Mouse (Mus musculus): Measurements from ENCODE around the gene Zxdc. TPM values are rescaled to one million over a fixed set of nuclear protein-coding genes. Genes with fewer than 3 reads are reported as not detected.

The Zxdc gene
- 6.5 and 6.9 TPM in 2 replicates for polyA plus RNA-seq (2015; fragmentation: Nextera tagmentation; extraction: Ambion mirVana)

GRCm38 (mm10) chr6:90368976-90369724, at the start of gene Zxdc:
Zxdc (plus strand) TSS chr6:90369492.
- DNase-seq (ENCODE audit: low spot score) (peak; percentile 97), ATAC-seq (peak; percentile 98)
- H3K4me1 ChIP-seq (ENCODE audit: insufficient read depth, low read depth, low read length) = peaks cover 19% of the 10 kb centered on the region
- peak within 1 kb of the TSS; percentile 70 for H3K9ac ChIP-seq (replicated peaks; ENCODE audit: low read depth)
- peak within 1 kb of the TSS; percentile 98 for H3K4me2 ChIP-seq (replicated peaks; ENCODE audit: low read depth, low read length)
- H3K4me3 ChIP-seq (ENCODE audit: low read depth, low read length) = peak within 1 kb of the TSS; percentile 91
- WGBS = 7% methylated on average over 41 of the region's 41 CpGs
- H3K9me3 ChIP-seq (ENCODE audit: low read length) = no peaks in the 10 kb centered on the region
- no peak for TF ChIP-seq EP300 (IDR thresholded peaks at IDR 0.05)
- peak; percentile 17; the same call in 1 of the 2 replicates for TF ChIP-seq CTCF (IDR thresholded peaks at IDR 0.05)
- H3K27me3 ChIP-seq (replicated peaks; ENCODE audit: insufficient read depth, low read length) = no peaks in the 10 kb centered on the region
- peak within 1 kb of the TSS; percentile 85 for H3K27ac ChIP-seq (ENCODE audit: low read length)
- peaks cover 6% of the 10 kb centered on the region; the same call in 1 of the 2 replicates for H3K36me3 ChIP-seq (ENCODE audit: insufficient read depth, low read length)

GRCm38 (mm10) chr6:90320429-90320828, 48.9 kb upstream of the Zxdc start:
- no peaks in the 10 kb centered on the region for H3K27me3 ChIP-seq (replicated peaks; ENCODE audit: insufficient read depth, low read length)
- 79% methylated on average over 5 of the region's 5 CpGs for WGBS
- no peak for DNase-seq (ENCODE audit: low spot score)
- no peak overlapping the region for H3K9ac ChIP-seq (replicated peaks; ENCODE audit: low read depth)
- H3K4me1 ChIP-seq (ENCODE audit: insufficient read depth, low read depth, low read length) = no peaks in the 10 kb centered on the region
- no peaks in the 10 kb centered on the region for H3K36me3 ChIP-seq (ENCODE audit: insufficient read depth, low read length)
- no peak overlapping the region for H3K27ac ChIP-seq (ENCODE audit: low read length)
- no peak overlapping the region for H3K4me2 ChIP-seq (replicated peaks; ENCODE audit: low read depth, low read length)
- ATAC-seq = no peak
- H3K9me3 ChIP-seq (ENCODE audit: low read length) = no peaks in the 10 kb centered on the region
- TF ChIP-seq EP300 (IDR thresholded peaks at IDR 0.05) = no peak
- no peak for TF ChIP-seq CTCF (IDR thresholded peaks at IDR 0.05)
- no peak overlapping the region for H3K4me3 ChIP-seq (ENCODE audit: low read depth, low read length)

- DNase-seq (ENCODE audit: low spot score) (no peak), ATAC-seq (no peak)
- no peaks in the 10 kb centered on the region for H3K4me1 ChIP-seq (ENCODE audit: insufficient read depth, low read depth, low read length)
- WGBS = 35% methylated on average over 4 of the region's 4 CpGs
- H3K9me3 ChIP-seq (ENCODE audit: low read length) = no peaks in the 10 kb centered on the region
- H3K9ac ChIP-seq (replicated peaks; ENCODE audit: low read depth) = no peak overlapping the region
- no peaks in the 10 kb centered on the region for H3K36me3 ChIP-seq (ENCODE audit: insufficient read depth, low read length)
- no peak overlapping the region for H3K4me3 ChIP-seq (ENCODE audit: low read depth, low read length)
- no peak overlapping the region for H3K27ac ChIP-seq (ENCODE audit: low read length)
- TF ChIP-seq EP300 (IDR thresholded peaks at IDR 0.05) (no peak), CTCF (IDR thresholded peaks at IDR 0.05) (no peak)
- no peaks in the 10 kb centered on the region for H3K27me3 ChIP-seq (replicated peaks; ENCODE audit: insufficient read depth, low read length)
- H3K4me2 ChIP-seq (replicated peaks; ENCODE audit: low read depth, low read length) = no peak overlapping the region
These were observed 47.5 kb upstream of the Zxdc start for GRCm38 (mm10) chr6:90321811-90322210.

GRCm38 (mm10) chr6:90324026-90324425, 45.3 kb upstream of the Zxdc start:
- TF ChIP-seq EP300 (IDR thresholded peaks at IDR 0.05) = no peak
- no peak for TF ChIP-seq CTCF (IDR thresholded peaks at IDR 0.05)
- H3K36me3 ChIP-seq (ENCODE audit: insufficient read depth, low read length) = no peaks in the 10 kb centered on the region
- no peak overlapping the region for H3K4me3 ChIP-seq (ENCODE audit: low read depth, low read length)
- no peak for ATAC-seq
- H3K9me3 ChIP-seq (ENCODE audit: low read length) = no peaks in the 10 kb centered on the region
- H3K27me3 ChIP-seq (replicated peaks; ENCODE audit: insufficient read depth, low read length) = no peaks in the 10 kb centered on the region
- DNase-seq (ENCODE audit: low spot score) = no peak
- WGBS = 60% methylated on average over 3 of the region's 3 CpGs
- H3K27ac ChIP-seq (ENCODE audit: low read length) = no peak overlapping the region
- H3K4me2 ChIP-seq (replicated peaks; ENCODE audit: low read depth, low read length) = no peak overlapping the region
- H3K9ac ChIP-seq (replicated peaks; ENCODE audit: low read depth) = no peak overlapping the region
- no peaks in the 10 kb centered on the region for H3K4me1 ChIP-seq (ENCODE audit: insufficient read depth, low read depth, low read length)

GRCm38 (mm10) chr6:90324463-90324862, 44.8 kb upstream of the Zxdc start:
- Histone ChIP-seq H3K27me3 (replicated peaks; ENCODE audit: insufficient read depth, low read length) (no peaks in the 10 kb centered on the region), H3K36me3 (ENCODE audit: insufficient read depth, low read length) (no peaks in the 10 kb centered on the region), H3K4me2 (replicated peaks; ENCODE audit: low read depth, low read length) (no peak overlapping the region), H3K9ac (replicated peaks; ENCODE audit: low read depth) (no peak overlapping the region), H3K9me3 (ENCODE audit: low read length) (no peaks in the 10 kb centered on the region), H3K27ac (ENCODE audit: low read length) (no peak overlapping the region), H3K4me1 (ENCODE audit: insufficient read depth, low read depth, low read length) (no peaks in the 10 kb centered on the region), H3K4me3 (ENCODE audit: low read depth, low read length) (no peak overlapping the region)
- DNase-seq (ENCODE audit: low spot score) (no peak), ATAC-seq (no peak)
- WGBS = 46% methylated on average over 3 of the region's 3 CpGs
- no peak for TF ChIP-seq CTCF (IDR thresholded peaks at IDR 0.05)
- TF ChIP-seq EP300 (IDR thresholded peaks at IDR 0.05) = no peak

GRCm38 (mm10) chr6:90324991-90325390, 44.3 kb upstream of the Zxdc start, which contains the start of gene Chst13:
Chst13 (minus strand) TSS chr6:90325185.
- WGBS = 8% methylated on average over 22 of the region's 22 CpGs
- Histone ChIP-seq H3K9me3 (ENCODE audit: low read length) (no peaks in the 10 kb centered on the region), H3K4me2 (replicated peaks; ENCODE audit: low read depth, low read length) (peak within 1 kb of the TSS; percentile 42), H3K4me3 (ENCODE audit: low read depth, low read length) (no peak within 1 kb of the TSS), H3K9ac (replicated peaks; ENCODE audit: low read depth) (no peak within 1 kb of the TSS), H3K4me1 (ENCODE audit: insufficient read depth, low read depth, low read length) (no peaks in the 10 kb centered on the region), H3K27me3 (replicated peaks; ENCODE audit: insufficient read depth, low read length) (no peaks in the 10 kb centered on the region), H3K27ac (ENCODE audit: low read length) (no peak within 1 kb of the TSS), H3K36me3 (ENCODE audit: insufficient read depth, low read length) (no peaks in the 10 kb centered on the region)
- peak; percentile 67 for ATAC-seq
- TF ChIP-seq CTCF (IDR thresholded peaks at IDR 0.05) (no peak), EP300 (IDR thresholded peaks at IDR 0.05) (no peak)
- DNase-seq (ENCODE audit: low spot score) = peak; percentile 46

All from lung, postnatal 0 days (tissue).